Mouse (Mus musculus) left cerebral cortex, postnatal 25 days (tissue): ENCODE results near the gene Krtap19-5. TPM values are rescaled to one million over a fixed set of nuclear protein-coding genes. Genes with fewer than 3 reads are reported as not detected.

Source experiments
- DNase-seq, 2 experiments: peaks; one replicate each; pipeline ENCODE4 v3.0.0; 2022; ENCODE audit warnings: low spot score in 2 of 2, mixed read lengths in 1 of 2
- intact Hi-C: fragments of 180-260 bp; cut with DNase I; formaldehyde crosslinking; loops from one replicate; pipeline ENCODE4 v1.15.1; 2025
- total RNA-seq, 2 experiments: library from RNA; stranded (reverse); gene quantifications; 2 replicates each; pipeline ENCODE4 v1.2.3; 2021

The Krtap19-5 gene
- not detected for total RNA-seq

DNA sequence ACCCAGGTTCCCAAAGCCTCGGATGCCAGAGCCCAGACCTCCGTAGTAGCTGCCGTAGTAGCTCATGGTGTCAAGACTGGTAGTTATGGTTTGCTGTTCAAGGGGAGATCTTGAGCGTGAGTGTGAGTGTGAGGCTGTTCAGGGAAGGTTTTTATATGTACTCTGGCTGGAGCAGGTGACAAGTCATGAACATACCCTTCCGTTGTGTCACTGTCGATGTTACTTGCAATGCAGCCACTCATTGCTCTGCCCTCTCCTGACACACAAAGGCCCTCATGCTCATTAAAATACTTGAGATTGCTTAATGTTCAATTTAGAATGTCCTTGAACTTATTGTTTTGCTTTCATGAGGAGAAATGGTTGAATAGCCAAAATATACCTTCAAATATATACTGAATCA, at the start of gene Krtap19-5:
TSS of gene Krtap19-5 (minus strand) at position 101 of the 400 bp plus-strand sequence.
- intact Hi-C loops, result no loop called here
- no peak for DNase-seq

GRCm38 (mm10) chr16:88941106-88941505, 44.8 kb upstream of the Krtap19-5 start:
- intact Hi-C loops, result no loop called here
- DNase-seq, result no peak

- no peak for DNase-seq
- intact Hi-C loops, result no loop called here
Measured at GRCm38 (mm10) chr16:88938252-88938651, 42.0 kb upstream of the Krtap19-5 start.

- intact Hi-C loops, result no loop called here
- no peak for DNase-seq
Measured at GRCm38 (mm10) chr16:88932165-88932564, 35.9 kb upstream of the Krtap19-5 start, which contains the start of gene Krtap19-9b. Gene Krtap19-9b (minus strand): TSS chr16:88932265.

GRCm38 (mm10) chr16:88886870-88887269, 9.4 kb downstream of the Krtap19-5 start:
- intact Hi-C loops, result no loop called here

DNA sequence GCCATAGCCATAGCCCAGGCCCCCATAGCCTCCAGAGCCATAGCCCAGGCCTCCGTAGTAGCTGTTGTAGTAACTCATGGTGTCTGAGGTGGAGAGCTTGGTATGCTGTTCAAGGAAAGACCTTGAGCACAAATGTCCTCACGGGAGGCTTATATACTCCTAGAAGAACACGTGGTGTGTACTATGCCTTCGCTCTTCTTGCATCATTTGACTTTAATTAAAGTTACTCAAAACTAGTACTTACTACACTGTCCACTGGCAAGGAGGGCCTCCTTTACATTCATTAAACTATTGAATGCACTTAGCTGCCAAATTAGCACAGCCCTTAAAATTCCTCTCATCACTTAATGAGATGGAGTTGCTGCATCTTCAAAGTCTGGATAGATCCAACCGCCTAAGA, 11.3 kb downstream of the Krtap19-5 start, which contains the start of gene Krtap19-4:
TSS of gene Krtap19-4 (minus strand) at position 101 of the 400 bp plus-strand sequence.
- no peak for DNase-seq
- intact Hi-C loops, result no loop called here

More at GRCm38 (mm10) chr16:88886870-88887269, 9.4 kb downstream of the Krtap19-5 start:
- DNase-seq, result no peak

- intact Hi-C loops, result no loop called here
Measured at GRCm38 (mm10) chr16:88877938-88878337, 18.3 kb downstream of the Krtap19-5 start, which contains the start of gene Krtap19-3. Gene Krtap19-3 (minus strand): TSS chr16:88878038.

DNA sequence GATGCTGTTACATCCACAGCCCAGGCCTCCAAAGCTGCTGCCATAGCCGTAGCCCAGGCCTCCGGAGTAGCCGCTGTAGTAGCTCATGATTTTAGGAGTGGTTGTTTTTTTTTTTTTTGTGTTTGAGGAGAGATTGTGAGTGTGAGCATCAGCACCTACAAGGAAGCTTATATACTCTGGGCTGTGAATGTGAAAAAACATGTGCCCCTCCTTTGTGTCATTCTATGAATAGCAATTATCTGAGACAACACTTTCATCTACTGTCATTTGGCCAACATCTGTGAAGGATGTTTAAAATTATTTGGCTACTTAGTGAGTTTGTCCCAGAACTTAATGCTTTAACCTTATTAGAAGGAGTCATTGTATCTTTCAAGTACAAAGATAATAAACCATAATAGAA, 22.1 kb downstream of the Krtap19-5 start, which contains the start of gene Krtap19-2:
TSS of gene Krtap19-2 (minus strand) at position 101 of the 400 bp plus-strand sequence.
- no peak for DNase-seq
- intact Hi-C loops, result no loop called here

More at GRCm38 (mm10) chr16:88877938-88878337, 18.3 kb downstream of the Krtap19-5 start, which contains the start of gene Krtap19-3:
- DNase-seq, result no peak

DNA sequence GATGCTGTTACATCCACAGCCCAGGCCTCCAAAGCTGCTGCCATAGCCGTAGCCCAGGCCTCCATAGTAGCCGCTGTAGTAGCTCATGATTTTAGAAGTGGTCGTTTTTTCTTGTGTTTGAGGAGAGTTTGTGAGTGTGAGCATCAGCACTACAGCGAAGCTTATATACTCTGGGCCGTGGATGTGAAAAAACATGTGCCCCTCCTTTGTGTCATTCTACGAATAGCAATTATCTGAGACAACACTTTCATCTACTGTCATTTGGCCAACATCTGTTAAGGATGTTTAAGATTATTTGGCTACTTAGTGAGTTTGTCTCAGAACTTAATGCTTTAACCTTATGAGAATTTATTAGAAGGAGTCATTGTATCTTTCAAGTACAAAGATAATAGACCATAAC, 26.9 kb downstream of the Krtap19-5 start, which contains the start of gene Krtap19-1:
TSS of gene Krtap19-1 (minus strand) at position 101 of the 400 bp plus-strand sequence.
- DNase-seq, result no peak
- intact Hi-C loops, result no loop called here

GRCm38 (mm10) chr16:88864887-88865407, 31.3 kb downstream of the Krtap19-5 start:
- intact Hi-C loops, result no loop called here
- DNase-seq, result no peak

DNA sequence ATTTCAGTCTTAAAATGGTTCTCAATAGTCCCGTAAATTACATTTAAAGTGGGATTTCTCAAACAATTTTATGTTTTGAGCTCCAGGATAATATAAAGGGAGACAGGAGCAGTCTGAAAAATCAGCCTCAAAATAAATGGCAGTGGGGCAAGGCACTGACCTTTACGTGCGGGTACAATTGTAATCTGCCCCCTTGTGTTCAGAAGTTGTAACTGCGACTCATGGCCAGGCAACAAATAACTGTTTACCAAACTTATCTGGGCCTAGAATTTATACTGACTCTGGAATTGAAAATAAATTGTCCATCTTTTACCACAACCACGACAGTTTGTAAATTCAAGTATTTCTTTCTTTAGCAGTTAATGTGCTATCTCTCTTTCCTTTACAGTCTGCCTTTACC, 44.8 kb downstream of the Krtap19-5 start:
- intact Hi-C loops, result no loop called here
- DNase-seq, result no peak

DNA sequence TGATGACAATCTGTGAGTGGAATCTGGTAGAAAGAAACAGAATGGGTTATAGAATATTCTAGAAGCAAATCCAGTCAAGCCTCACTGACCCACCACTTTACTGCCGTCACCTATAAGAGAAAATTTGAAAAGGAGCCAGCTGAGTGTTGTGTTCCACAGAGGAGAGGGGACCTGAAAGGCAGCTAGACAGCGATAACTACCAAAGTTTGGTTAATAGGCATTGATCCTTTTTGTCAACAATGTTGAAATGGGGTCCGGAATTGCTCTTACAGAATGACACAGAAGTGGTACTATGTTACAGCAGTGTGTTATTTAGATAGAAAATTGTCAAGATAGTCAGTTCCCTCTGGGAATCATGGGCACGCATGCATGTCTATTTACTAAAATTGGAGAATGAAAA, 47.7 kb downstream of the Krtap19-5 start:
- no peak for DNase-seq
- intact Hi-C loops, result no loop called here

DNA sequence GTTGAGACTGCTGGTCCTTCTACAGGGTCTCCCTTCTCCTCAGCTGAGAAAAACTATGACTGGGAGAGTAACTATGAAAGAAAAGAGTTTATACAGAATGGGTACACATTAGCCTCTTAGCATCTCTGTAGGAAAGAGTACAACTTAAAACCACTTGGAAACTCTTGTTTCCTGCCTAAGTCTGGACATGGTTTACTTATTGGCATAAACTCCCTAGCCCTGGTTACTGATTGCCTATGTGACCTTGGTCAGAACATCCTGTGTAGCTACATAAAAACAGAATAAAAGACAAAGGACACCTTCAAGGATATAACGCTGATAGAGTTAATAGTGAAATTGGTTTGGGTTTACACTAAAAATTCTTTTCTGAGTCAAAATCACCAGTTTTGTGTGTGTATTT, 48.9 kb downstream of the Krtap19-5 start:
- DNase-seq, result no peak
- intact Hi-C loops, result no loop called here

Other genes starting within 250 kb of the Krtap19-5 start
- not detected for gene Krtap26-1, start 248.7 kb downstream of the Krtap19-5 start, total RNA-seq
- not detected for gene Krtap27-1, start 224.8 kb downstream of the Krtap19-5 start, total RNA-seq
- gene 2310061N02Rik, start 188.5 kb downstream of the Krtap19-5 start, total RNA-seq, result not detected
- not detected for gene Krtap13-1, start 167.6 kb downstream of the Krtap19-5 start, total RNA-seq
- not detected for gene Krtap13, start 144.8 kb downstream of the Krtap19-5 start, total RNA-seq
- gene 2310034C09Rik, start 137.6 kb downstream of the Krtap19-5 start, total RNA-seq, result not detected
- gene 2310057N15Rik, start 122.3 kb downstream of the Krtap19-5 start, total RNA-seq, result not detected
- gene Gm5965, start 118.6 kb downstream of the Krtap19-5 start, total RNA-seq, result not detected
- not detected for gene Gm20741, start 84.2 kb downstream of the Krtap19-5 start, total RNA-seq
- gene Krtap15, start 76.2 kb downstream of the Krtap19-5 start, total RNA-seq, result not detected
- gene Krtap14, start 70.3 kb downstream of the Krtap19-5 start, total RNA-seq, result not detected
- gene Krtap19-1, start 27.0 kb downstream of the Krtap19-5 start, total RNA-seq, result not detected
- not detected for gene Krtap19-2, start 22.2 kb downstream of the Krtap19-5 start, total RNA-seq
- not detected for gene Krtap19-3, start 18.4 kb downstream of the Krtap19-5 start, total RNA-seq
- gene Krtap19-4, start 11.4 kb downstream of the Krtap19-5 start, total RNA-seq, result not detected
- gene Krtap19-9b, start 35.8 kb upstream of the Krtap19-5 start, total RNA-seq, result not detected
- not detected for gene Krtap16-3, start 66.4 kb upstream of the Krtap19-5 start, total RNA-seq
- not detected for gene Krtap22-2, start 114.3 kb upstream of the Krtap19-5 start, total RNA-seq
- gene Gm10229, start 118.8 kb upstream of the Krtap19-5 start, total RNA-seq, result not detected
- not detected for gene Krtap6-1, start 135.2 kb upstream of the Krtap19-5 start, total RNA-seq
- gene Gm10228, start 145.0 kb upstream of the Krtap19-5 start, total RNA-seq, result not detected
- not detected for gene Krtap6-5, start 151.4 kb upstream of the Krtap19-5 start, total RNA-seq
- not detected for gene 1110025L11Rik, start 167.5 kb upstream of the Krtap19-5 start, total RNA-seq
- gene Krtap6-3, start 187.6 kb upstream of the Krtap19-5 start, total RNA-seq, result not detected
- not detected for gene Gm6358, start 244.4 kb upstream of the Krtap19-5 start, total RNA-seq